Mouse (Mus musculus) A20 (cell line): ENCODE measurements around the gene Sugct.
"Not testable (repeated sequence)": the region's sequence is repeated elsewhere in the genome, so short reads cannot be mapped to it uniquely, and the experiment has no call there.

Experiments used
- DNase-seq: peaks from one replicate; pipeline ENCODE4 v3.0.0-alpha.2; 2011; ENCODE audit warnings: low read depth, low spot score

Gene Sugct

GRCm38 (mm10) chr13:17604670-17605069 lies 90.7 kb downstream of the Sugct start:
- DNase-seq, result no peak

GRCm38 (mm10) chr13:17603756-17604155 lies 91.6 kb downstream of the Sugct start:
- DNase-seq, result no peak

GRCm38 (mm10) chr13:17585267-17585913 lies 110.0 kb downstream of the Sugct start:
- DNase-seq, result no peak

GRCm38 (mm10) chr13:17584804-17585203 lies 110.5 kb downstream of the Sugct start:
- peak; percentile 38 for DNase-seq

- peak; percentile 32 for DNase-seq
Observed at GRCm38 (mm10) chr13:17581684-17582083, 113.7 kb downstream of the Sugct start.

- DNase-seq, result peak; percentile 22
Observed at GRCm38 (mm10) chr13:17559357-17559756, 136.0 kb downstream of the Sugct start.

GRCm38 (mm10) chr13:17536341-17536740 lies 159.0 kb downstream of the Sugct start:
- DNase-seq, result no peak

- DNase-seq, result no peak
Observed at GRCm38 (mm10) chr13:17534871-17535270, 160.5 kb downstream of the Sugct start.

GRCm38 (mm10) chr13:17534469-17534868 lies 160.9 kb downstream of the Sugct start:
- DNase-seq, result no peak

- no peak for DNase-seq
Observed at GRCm38 (mm10) chr13:17511184-17511778, 184.1 kb downstream of the Sugct start.

- DNase-seq, result no peak
Observed at GRCm38 (mm10) chr13:17494936-17495335, 200.4 kb downstream of the Sugct start.

GRCm38 (mm10) chr13:17494056-17494574 lies 201.2 kb downstream of the Sugct start:
- DNase-seq, result no peak

- DNase-seq, result not testable (repeated sequence)
Observed at GRCm38 (mm10) chr13:17457981-17458380, 237.4 kb downstream of the Sugct start.

- DNase-seq, result peak; percentile 14
Observed at GRCm38 (mm10) chr13:17432139-17432916, 263.0 kb downstream of the Sugct start.

- DNase-seq, result no peak
Observed at GRCm38 (mm10) chr13:17421875-17422274, 273.5 kb downstream of the Sugct start.

- DNase-seq, result no peak
Observed at GRCm38 (mm10) chr13:17420557-17420956, 274.8 kb downstream of the Sugct start.

- no peak for DNase-seq
Observed at GRCm38 (mm10) chr13:17342836-17343235, 352.5 kb downstream of the Sugct start.

- no peak for DNase-seq
Observed at GRCm38 (mm10) chr13:17335885-17336540, 359.3 kb downstream of the Sugct start.

- no peak for DNase-seq
Observed at GRCm38 (mm10) chr13:17326863-17327262, 368.5 kb downstream of the Sugct start.

GRCm38 (mm10) chr13:17301590-17301989 lies 393.8 kb downstream of the Sugct start:
- DNase-seq, result no peak

- no peak for DNase-seq
Observed at GRCm38 (mm10) chr13:17297462-17298005, 397.8 kb downstream of the Sugct start.

GRCm38 (mm10) chr13:17296912-17297311 lies 398.4 kb downstream of the Sugct start:
- DNase-seq, result no peak
